Mouse (Mus musculus) adrenal gland, postnatal 25 days (tissue): ENCODE measurements at regions not wholly inside any gene's neighbourhood (a gene's known extent, or its start where the extent isn't known, plus 50 kb on each side); places are given as distances from the start of the nearest gene placed in this dataset.
"Not testable (repeated sequence)": the region's sequence is repeated elsewhere in the genome, so short reads cannot be mapped to it uniquely, and the experiment has no call there.

Source experiments
- DNase-seq: peaks from one replicate; pipeline ENCODE4 v3.0.0; 2021; ENCODE audit warnings: mixed read lengths

- no peak for DNase-seq
These were observed 57.9 kb downstream of the Llph start for GRCm38 (mm10) chr10:120284785-120285184.

DNA sequence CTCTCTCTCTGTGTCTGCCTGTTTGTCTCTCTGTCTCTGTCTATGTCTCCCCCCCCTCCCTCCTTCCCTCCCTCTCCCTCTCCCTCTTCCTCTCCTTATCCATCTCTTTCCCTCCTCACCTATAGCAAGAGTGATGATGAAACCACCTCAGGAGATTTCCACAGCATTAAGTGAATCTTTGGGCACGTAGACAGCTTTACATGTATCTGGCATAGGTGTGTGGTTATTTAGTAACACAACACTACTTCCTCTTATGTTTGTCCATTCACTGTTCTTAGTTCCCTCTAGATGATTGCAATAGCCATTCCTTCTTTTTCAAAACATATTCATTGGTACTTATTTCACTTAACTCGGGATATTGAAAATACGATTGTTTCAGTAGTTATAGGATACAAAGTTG lies 65.0 kb downstream of the Llph start:
- DNase-seq: no peak

DNA sequence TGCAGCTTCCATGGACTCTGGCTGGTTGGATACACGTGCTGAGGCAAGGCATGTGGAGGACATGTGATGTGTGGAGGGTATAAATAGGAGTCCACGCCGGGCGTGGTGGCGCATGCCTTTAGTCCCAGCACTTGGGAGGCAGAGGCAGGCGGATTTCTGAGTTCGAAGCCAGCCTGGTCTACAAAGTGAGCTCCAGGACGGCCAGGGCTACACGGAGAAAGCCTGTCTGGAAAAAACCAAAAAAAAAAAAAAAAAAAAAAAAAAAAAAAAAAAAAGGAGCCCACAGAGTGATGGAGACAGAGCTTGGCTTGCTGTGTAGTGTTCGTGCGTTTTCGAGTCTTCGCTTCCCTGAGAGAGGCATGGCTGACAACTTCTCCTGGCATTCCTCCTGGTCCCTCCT lies 66.5 kb downstream of the Llph start:
- DNase-seq: not testable (repeated sequence)

DNA sequence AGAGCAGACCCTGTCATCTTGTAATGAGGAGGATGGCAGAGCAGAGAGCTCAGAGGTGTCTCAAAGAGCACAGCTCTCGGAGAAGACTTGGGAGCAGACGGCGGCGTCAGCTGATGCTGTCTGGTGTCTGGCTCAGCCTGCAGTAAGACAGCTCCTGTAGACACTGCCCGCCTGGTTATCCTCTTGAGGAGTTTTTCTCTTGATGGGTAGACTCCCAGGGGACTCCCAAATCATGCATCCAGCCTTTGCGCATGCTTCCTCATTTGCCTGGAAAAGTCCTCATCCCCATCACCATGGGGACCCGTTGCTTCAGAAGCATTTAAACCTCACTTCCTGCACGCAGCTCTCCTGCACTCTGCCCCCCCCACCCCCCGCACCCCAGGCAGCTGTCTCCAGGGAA lies 67.6 kb downstream of the Llph start:
- no peak for DNase-seq

- no peak for DNase-seq
These were observed 70.4 kb downstream of the Llph start for GRCm38 (mm10) chr10:120297311-120297710.

DNA sequence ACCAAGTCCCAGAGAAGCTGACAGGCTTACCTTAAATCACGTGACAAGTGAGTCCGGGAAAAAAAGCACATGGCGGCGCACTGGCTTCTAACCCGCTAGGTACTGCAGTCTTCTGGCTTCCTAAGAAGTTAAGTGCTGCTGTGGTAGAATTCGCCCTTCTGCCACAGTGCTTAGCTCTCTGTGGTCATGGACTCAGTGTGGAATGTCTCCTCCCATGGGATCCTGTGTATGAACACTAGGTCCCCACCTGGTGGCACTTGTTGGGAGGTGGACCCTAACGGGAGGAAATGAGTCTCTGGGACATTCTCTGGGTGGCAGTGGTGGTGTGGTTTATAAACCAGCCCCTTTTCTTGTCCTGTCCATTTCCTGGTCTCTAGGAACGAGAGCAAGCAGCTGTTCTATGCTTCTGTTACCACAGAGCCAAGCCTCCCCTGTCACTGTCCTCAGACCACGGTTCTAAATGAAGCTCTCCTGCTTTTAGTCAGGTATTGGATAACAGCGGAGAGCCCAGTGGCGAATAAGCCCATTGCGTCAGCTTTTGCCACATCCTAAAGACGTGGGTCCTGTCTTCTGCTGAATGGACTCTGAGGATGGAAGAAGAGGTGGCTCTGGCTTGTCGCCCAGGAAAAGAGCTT lies 71.5 kb downstream of the Llph start:
- no peak for DNase-seq

DNA sequence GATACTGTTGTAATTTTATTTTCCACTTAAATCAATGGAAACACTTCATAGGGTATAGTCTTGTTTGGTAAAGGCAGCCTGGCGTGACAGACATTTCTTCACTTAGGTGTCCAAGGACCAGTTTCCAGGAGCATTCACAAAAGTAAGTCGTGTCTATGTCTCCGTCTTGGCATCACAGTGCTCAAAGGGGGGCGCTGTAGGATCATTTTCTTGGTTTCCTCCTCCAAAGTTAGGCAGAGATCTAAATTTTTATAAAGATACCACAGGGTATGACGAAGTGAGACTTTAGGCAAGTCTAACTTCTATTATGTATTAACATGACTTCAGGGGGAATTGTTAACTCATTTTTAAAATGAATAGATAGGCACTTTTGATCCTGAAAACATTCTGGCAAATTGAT lies 79.1 kb downstream of the Llph start:
- DNase-seq: peak; percentile 71

DNA sequence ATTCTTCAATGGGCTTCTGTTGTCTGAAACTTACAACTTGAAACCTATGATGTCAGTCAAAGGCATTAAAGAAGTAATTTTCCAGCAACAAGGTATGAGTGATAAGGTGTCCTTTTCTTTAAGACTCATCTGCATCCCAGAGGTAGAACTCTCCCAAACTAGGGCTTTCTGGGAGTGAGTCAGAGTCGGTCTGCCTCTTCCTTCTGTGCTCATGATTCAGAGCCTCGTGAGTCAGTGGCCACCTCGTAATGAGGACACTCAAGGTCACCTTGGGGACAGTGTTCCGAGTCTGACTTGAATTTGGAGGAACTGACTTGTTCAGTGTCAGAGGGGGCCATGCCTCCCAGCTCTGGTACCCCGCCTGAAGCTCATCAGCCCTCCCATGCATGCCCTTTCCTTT lies 81.8 kb downstream of the Llph start:
- DNase-seq: peak; percentile 52
